Mouse (Mus musculus): ENCODE data around the gene Olfr944.

Olfr944 gene

DNA sequence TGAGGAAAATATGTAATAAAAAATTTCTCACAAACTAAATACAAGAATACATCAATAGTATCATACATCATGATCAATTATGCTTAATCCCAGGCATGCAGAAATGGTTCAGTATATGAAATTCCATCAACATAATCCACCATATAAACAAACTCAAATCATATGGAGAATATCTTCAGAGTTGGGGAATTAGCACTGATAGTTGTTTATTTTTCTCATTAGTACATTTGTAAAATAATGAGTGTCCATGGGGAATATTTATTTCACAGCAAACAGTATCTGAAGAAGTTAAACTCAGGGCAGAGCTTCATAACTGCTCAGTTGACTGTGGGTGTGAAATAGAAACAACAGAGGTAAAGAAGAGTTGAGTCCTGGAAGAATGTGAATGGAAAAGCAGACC lies at the start of gene Olfr944:
Olfr944 (plus strand) TSS at position 301 of the 400 bp plus-strand sequence.
- DNase-seq (ENCODE audit: low spot score): no peak

DNA sequence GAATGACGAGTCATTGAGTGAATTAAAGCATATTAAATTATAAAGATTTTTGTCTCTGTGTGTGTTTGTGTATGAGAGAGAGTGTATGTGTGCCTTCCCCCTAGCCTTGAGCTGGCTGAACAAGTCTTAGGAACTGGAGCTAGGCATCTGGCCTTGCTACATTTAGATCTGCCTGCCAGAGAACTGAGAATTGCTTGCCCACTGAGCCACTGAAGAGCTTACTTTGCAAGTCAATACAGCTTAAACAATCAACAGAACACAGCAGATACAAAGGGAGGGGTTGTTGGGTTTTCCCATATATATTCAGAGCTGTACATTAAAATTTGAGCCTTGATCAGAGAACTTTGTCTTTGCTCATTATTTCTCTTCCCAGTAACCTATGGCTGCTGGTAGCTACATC lies 49.3 kb upstream of the Olfr944 start:
- DNase-seq (ENCODE audit: low spot score): no peak

DNA sequence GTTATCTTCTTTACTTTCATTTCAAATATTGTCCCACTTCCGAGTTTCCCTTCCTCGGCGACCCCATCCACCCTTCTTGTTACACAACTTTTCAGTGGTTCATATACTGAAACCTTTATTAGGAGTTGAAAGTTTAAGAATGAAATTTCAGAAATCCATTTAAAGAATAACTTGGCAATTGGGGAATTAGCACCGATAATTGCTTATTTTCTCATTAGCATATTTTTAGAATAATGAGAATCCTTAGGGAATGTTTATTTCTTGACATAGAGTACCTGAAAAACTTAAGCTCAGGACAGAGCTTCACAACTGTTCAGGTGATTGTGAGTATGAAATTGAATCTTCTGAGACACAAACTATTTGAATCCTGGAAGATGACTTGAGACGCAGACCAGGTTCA lies 35.7 kb upstream of the Olfr944 start, which contains the start of gene Olfr943:
Olfr943 (plus strand) TSS at position 301 of the 400 bp plus-strand sequence.
- DNase-seq (ENCODE audit: low spot score): no peak

DNA sequence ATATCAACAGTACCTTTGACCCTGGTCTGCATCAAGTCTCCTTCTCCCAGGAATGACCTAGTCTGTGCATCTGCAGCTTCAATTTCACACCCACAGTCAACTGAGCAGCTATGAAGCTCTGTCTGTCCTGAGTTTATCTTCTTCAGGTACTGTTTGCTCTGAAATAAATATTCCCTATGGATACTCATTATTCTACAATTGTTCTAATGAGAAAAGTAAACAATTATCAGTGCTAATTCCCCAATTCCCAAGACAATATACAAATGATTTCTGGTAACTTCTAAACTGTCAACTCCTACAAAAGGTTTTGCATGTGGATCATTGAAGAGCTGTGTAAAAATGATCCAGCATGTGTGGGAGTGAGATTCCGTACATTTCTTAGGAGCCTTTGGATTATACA lies 48.2 kb downstream of the Olfr944 start, which contains the start of gene Olfr1537:
Olfr1537 (minus strand) TSS at position 101 of the 400 bp plus-strand sequence.
- no peak for DNase-seq (ENCODE audit: low spot score)
